Mouse (Mus musculus) common myeloid progenitor, adult 5-6 weeks (primary cell): Measurements from ENCODE around the gene Gm26558. TPM values are rescaled to one million over a fixed set of nuclear protein-coding genes. Genes with fewer than 3 reads are reported as not detected.

ENCODE experiments used
- ATAC-seq: replicated peaks from 2 replicates; pipeline ENCODE4 v1.8.0; 2016; ENCODE audit warnings: low read depth, mild to moderate bottlenecking, moderate TSS enrichment, inconsistent platforms; ENCODE audit not compliant: poor library complexity, severe bottlenecking
- total RNA-seq: library from RNA; stranded (forward); fragments of 200-1000, 187-1606 nt; gene quantifications from 2 replicates; pipeline ENCODE4 v1.2.3, GENCODE M21; 2017

The Gm26558 gene
- total RNA-seq: not detected in 2 replicates

DNA sequence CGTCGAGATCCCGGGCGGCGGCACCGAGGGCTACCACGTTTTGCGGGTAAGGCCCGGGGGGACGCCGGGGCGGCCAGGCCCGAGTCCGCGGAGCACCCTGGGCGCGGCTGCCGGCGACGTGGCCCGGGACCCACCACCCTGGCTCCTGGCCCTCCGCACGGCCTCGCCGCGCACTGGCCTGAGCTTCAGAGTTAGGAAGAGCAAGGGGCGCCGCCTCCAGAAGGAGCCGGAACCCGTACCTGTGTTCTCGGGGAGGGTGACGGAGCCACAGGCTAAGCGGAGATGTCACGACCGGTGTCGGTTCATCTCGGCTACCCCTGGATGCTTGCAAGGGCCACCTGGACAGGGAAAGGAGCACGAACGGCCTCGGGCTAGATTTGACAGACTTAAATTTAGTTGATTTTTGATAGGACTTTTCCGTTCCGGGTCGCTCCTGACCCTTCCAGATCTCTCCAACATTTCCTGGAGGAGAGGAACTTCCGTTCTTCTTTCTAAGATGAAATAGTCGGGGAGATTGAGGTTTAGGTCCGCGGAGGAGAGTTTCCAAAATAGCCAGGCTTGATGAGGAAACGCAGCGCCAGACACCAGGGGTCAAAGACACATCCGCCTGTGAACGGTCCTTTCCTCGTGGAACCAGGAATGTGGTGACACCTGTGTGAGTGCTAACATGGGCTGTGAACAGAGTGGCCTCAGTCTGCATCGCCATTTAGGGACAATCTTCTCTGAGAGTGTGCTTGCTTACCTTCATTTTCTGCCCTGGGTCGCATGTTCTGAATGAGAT lies at the start of gene Gm26558:
TSS of gene Gm26558 (minus strand) at position 394 of the 781 bp plus-strand sequence.
- ATAC-seq: peak; percentile 6; the same call in 1 of the 2 replicates

DNA sequence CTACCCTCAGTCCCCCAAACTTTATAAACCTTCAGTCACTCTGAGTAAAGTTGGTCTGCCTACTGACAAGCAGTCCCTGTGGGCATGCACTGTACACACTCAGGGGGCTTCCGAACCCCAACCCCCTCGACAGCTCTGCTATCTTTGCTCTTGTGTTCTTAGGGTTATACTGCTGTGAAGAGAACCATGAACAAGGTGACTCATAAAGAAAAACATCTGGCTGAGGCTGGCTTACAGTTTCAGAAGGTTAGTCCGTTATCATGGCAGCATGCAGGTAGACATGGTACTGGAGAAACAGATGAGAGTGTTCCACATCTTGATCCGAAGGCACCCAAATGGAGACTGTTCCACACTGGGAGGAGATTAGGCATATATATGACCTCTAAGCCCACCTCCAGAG lies 49.0 kb upstream of the Gm26558 start:
- ATAC-seq: no peak

DNA sequence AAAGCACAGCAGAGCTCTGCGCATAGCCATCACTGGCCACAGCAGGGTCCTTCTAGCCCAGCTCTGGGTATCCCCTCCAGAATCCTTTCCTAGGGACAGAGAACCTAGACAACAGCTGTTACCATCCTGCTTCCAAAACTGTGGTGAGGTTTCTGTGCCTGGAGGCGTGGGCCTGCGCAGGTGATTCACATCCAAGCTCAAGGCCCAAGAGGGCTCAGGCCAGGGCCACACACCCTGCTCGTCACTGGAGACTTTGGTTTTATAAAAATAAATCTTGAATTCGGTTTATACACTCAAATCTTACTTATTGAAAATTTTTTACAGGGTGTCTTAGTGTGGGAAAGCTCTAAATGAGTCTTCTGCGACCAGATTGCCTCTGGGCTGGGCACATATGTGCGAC lies 48.3 kb upstream of the Gm26558 start:
- no peak for ATAC-seq

DNA sequence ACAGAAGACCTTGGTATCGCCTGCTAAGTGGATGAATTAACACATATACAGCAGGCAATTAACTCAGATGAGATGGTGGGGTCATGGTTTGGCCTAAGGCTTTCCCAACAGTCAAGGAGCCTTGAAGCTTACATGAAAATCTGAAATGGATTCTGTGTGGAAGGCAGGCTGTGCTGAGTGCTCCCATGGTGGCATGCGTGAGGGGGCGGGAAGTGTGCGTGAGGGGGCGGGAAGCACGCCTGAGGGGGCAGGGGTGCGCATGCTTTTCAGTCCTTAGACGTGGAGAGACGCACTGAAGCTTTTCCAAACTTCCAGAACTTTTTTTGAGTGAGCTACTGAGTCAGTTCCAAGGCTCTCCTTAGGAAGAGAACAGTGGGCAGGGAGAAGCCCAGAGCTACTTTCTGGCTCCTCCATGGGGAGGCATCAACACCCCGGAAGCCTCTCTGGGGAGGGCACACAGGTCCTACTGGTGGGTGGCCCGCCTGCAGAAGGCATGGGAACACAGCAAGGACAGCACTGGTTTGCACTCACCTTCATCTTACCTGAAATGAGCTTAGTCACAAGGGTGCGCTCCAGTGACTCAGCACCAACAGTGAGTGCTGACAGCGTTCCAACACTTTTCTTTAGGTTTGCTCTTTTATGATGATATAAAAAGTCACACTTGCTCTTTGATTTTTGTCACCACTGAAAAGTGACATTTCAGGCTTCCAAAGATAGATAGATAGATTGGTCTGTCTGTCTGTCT lies 47.2 kb upstream of the Gm26558 start:
- no peak for ATAC-seq

DNA sequence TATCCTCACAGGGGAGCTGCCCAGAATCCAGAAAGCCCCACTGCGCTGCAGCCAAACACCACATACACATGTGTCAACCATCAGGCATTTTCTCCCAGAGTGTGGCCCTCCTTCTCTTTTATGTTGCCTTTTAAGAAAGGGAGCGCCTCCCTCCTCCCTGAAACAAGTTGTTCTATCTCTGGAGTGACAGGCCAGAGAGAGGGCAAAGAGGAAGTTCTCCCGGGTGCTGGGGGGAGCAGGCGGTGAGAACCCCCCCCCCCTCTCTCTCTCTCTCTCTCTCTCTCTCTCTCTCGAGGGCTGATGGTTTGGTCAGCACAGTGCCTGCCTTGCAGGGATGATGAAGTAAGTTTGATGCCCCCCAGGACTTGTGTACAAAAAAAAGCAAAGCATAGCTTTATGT lies 40.5 kb upstream of the Gm26558 start:
- ATAC-seq: peak; percentile 45

DNA sequence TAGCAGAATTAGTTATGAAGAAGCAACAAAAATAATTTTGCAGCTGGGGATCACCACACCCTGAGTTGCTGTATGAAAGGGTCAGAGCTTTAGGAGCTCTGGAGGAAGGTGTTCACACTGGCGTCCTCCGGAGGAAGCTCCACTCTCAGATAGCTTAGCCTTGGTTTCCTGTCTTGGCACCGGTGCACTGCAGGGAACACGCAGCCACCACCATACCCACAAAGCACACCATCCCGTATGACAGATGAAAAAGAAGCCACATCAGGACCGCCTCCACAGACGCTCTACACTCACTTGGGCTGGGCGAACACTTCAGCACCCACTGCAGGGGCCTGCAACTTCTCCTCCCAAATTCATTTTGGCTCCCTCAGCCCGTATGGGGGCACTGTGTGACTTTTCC lies 39.7 kb upstream of the Gm26558 start:
- peak; percentile 60 for ATAC-seq

DNA sequence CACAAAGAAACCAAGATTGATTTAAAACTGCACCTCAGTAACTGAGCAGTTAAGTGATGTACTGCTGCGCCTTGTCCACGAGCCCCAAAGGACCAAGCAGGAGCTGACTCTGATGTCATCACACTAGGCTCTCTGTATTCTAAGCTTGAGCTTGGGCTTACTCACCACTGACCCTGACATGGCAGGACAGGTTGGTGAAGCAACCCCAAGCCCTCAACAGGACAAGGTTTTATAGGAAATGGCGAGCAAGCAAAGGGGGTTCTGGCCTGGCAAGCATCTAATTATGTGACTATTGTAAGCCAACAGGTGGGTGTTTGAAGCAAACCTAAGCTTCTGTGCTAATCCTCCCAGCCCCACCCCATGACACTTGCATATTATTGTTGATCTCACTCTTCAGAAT lies 38.9 kb upstream of the Gm26558 start:
- ATAC-seq: no peak

DNA sequence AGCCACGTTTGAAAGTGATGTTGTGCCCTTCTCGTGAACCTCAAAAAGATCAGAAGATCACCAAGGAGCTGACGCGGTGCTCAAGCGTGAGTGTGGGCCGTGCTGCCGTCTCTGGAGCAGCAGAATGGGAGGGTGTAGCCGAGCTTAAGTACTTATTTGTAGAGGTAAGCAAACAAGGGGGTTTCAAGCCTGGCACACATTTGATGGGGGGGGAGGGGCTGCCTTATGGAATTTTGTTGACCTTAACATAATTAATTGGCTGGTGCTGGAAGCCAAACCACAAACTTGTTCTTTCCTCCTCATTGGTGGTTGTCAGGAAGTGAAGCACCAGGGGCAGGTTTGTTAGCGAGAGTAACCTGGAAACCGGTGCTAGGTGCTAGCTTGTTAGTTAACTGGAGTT lies 33.8 kb upstream of the Gm26558 start:
- ATAC-seq: no peak

DNA sequence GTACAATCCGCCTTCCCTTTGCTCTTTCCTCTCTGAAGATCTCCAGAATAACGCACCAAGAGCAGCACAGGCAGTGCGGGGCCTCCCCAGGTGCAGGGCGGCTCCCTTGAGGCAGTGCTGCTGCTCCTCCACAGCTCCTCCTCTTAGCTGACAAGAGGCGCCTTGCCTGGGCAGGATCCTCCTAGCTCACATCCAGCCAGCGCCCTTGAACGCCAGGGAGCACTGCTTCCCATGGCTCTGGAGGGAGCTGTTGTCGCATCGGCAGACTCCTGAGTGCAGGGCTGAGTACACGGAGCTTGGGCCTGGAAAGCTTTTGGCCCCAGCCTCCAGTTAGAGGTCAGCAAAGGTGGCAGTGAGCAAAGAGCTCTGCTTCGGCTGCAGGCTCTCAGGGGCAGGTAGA lies 28.3 kb upstream of the Gm26558 start:
- ATAC-seq: no peak

DNA sequence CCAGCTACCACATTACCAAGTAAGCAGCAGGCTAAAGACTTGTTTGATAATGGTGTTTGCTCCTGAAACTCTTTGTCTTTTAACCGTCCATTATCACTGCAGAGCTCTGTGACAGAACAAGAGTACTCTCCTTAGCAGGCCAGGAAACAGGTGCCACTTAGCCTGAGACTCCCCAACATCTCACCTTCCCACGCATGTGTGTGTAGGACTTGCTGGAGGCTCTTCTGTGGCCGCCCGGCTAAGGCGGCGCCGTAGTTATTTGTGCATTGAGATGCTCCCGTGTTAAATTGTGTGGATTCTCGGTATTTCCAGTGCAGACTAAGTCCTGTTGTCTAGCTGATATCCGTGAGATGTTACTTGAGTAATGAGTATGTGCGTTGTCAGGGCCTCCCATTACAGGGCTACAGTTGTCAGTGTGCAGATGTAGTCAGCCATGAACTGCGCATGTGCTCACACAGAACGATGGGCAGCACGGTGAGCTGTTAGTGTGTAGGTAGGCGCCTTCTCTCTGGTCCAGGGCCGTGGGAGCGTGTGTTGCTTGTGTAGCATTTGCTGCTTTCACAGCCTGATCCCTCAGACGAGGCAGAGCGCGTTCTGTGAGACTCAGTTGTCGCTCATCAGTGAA lies 26.7 kb upstream of the Gm26558 start:
- ATAC-seq: no peak

DNA sequence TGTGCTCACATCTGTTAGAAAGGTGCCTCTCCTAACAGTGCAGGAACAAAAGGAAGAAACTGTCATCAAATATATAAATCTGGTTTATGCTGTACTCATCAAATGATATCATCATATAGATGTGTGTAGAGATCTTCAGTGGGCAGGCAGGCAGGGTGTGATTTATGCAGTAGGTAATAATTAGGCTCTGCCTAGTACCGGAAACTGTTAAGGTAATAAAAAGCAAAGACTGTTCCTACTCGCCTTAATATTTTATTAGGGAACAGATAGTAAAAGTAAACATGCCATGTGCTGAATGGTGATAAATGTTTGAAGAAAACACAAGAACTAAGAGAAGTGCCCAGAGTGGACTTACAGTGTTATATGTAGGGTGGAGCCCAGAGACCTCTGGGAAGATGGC lies 20.4 kb upstream of the Gm26558 start:
- no peak for ATAC-seq

DNA sequence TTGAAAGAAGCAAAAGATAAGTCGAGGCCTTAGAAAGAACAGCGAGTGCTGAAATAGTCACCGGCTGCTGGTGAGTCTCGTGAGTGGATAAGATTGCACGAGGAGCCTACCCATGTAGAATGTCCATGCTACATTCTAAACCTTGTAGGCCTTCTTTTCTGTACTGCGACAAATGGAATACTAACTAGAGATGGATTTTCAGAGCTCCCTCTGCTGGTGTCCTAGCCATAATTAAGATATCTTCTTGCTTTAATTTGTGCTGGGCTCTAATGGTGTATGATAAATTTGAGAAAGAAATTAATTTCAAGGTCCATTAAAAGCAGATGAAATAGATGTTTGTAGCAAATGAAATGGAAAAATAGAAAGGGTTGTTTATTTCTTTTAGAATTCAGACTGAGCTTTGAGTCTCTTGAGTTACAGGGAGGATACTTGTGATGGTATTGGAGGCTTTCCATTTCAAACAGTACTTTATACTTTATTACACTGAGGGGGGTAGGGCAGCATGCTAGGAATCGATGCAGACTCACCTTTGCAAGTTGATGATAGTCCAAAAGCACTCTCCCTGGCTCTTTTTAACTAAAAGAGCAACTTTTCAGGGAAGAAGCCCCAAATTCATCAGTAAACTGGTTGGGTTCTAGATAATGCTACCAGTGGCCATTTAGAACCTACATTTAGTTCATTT lies 11.7 kb upstream of the Gm26558 start:
- 0 out of 2 replicates have a peak, but pooled peaks have one; percentile 36 for ATAC-seq

DNA sequence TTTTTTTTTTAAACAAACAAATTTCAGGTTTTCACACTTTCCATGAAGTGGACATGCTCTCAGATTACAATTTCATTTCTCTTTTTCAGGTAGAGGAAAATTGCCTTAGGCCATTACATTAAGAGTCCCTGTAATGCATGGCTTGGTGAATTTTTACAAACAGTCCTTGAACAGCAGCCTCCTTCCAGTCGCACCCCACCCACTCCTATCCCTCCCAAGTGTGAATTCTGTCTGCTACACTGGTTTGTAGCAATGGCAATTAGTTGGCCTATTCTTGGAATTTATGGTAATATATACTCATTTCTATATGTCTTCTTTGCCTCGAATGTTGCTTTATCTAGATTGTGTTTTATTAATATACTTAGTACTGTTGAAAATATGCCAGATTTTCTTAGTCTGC lies 10.6 kb upstream of the Gm26558 start:
- ATAC-seq: no peak

DNA sequence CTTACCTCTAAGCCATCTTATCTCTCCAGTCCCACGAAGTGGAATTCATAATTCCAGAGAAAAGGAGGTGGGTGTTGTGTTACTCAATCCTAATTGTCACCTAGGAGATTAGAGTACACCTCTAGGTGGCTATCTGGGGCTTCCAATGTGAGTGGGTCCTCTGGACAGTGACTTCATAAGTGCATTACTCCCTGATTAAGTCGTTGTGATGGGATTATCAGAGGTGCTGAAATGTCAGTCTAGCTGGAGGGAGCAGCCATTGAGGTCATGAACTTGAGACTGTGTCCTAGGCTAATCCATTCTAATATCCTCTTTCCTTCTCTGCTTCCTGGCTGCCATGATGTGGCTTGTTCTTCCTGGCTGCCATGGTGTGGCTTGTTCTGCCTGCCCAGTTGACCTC lies 8.0 kb upstream of the Gm26558 start:
- ATAC-seq: no peak

DNA sequence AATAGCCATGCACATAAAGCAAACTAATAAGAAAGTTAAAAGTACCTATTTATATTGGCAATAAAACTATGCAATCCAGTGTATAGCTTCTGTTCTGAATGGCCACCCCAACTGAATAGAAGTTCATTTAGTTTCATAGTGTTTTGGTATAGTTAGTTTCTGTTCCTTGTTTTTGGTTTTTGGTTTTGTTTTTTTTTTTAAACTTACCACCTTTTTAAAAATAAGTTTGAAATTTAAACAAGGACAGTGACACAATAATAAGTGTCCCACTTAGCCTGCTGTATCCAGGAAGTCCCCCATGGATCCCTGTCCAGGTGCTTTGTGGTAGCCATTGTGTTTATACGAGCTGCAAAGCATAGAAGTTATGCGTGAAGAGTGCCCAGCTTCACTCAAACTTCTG lies 7.3 kb upstream of the Gm26558 start:
- ATAC-seq: 0 out of 2 replicates have a peak, but pooled peaks have one; percentile 50

DNA sequence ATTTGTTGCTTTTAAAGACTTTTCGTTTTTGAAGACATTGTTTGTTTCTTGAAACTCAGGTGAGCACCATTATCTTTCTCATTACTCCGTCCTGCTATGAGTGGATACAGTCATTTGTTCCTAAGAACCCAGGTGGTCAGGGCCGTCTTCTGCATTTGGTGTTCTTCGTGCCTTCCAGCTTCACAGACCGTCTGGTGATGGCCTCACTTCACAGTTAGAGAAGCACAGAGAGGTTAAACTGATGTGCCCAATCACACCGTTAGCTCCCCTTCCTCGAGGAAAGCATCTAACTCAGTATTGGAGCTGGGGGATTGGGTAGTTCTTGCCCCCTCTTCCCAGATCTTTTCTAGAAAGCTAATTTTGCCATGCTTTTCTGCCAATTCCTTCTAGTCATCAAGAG lies 5.1 kb upstream of the Gm26558 start:
- no peak for ATAC-seq

DNA sequence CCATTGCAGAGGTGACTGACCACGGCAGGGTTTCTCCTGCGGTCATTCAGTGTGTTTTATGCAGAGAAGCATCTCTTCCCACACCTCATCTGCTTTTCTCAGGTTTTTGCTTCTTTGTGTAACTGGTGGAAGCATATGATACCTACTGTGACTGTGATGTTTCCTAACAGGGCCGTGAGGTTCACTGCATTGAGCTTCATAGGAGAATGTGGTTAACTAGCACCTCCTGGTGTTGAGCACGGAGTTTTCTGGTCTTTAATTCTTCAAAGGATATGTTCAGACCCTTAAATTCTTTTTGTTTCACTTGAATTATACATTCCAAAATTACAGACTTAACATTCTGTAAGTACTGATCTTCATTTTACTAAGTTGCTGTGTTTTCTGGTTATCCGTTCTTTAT lies 1.9 kb upstream of the Gm26558 start:
- ATAC-seq: no peak

DNA sequence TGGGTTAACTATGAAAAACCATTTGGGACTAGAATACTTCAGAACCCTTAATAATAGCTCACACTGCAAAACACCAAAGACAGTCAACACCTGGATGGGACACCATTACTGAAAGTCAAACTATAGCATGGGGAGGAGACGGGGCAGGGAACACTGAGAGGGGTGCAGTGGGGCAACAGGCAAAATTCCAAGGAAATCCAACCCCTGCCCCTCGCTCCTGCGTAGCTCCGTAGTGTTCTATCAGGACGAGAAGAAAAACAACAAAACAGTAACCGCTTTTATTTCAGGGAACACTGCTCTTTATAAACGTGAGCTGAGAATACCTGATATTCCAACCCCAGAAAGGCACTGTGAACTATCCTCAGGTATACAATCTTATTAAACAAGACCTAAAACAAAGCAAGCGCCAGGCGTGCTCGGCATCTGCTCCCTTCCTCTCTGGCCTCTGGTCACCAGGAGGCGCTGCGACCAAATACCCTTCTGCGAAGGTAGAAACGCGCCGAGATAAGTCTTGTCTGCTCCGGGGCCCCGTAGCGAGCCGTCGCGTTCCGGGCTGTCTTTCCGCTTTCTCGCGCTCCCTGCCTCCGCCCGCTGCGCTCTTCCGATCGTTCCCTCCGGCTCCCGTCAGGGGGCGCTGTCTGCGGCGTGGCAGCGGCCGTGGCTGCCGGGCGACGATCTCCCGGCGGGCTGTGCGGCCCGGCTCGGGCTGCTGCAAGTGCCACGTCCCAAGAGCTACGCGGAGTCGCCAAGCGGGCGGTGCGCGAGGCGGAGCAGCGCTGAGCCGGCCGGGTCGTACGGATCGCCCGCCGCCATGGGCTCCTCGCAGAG lies 807 bp downstream of the Gm26558 start, which contains the start of gene Gorasp2:
TSS of gene Gorasp2 (plus strand) at position 690 of the 828 bp plus-strand sequence.
- peak; percentile 94 for ATAC-seq

DNA sequence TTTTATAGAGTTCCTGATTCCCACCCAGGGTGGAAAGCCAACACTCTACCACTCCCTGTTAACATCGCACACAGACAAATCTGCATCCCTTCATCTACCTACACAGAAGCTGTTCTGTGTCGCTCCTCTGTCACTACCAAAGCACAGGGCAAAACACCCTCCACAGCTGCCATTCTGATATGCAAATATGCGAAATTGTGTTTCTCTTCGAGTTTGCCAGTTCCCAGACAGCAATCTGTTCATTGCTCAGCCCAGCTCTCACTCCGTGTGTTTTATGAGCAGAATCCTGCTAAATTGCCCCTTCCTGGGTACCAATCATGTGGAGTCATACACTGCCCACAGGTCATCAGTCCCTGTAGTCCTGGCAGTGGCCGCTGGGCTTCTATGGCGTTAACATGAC lies 4.8 kb downstream of the Gm26558 start:
- no peak for ATAC-seq

DNA sequence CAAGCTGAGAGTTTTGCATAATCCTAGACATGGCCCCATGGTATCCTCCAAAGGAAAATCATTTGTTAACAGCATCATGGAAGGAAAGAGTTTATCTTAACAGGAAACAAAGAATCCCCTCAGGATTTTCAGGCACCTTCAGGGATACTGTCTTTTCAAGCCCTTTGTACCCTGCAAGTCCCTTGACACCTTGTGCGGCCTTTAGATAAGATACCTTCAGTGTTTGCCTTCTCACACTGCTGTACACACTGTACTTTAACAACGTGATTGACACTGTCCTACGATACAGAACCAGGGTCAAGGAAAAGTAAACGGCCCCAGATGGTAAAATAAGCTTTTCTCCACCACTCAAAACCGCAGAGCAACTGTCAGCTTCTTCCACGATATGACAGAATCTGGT lies 10.1 kb downstream of the Gm26558 start:
- ATAC-seq: no peak
